Mouse (Mus musculus): ENCODE results near the gene Khdc4. TPM values are rescaled to one million over a fixed set of nuclear protein-coding genes. Genes with fewer than 3 reads are reported as not detected.

Gene Khdc4
- total RNA-seq, 2 experiments from 2014 or later = 54.0 to 57.1 TPM

- intact Hi-C loops (cut with DNase I) = no loop called here
- DNase-seq (ENCODE audit: low spot score in 2 of 2) = no peak
These were observed 31.9 kb upstream of the Khdc4 start for GRCm38 (mm10) chr3:88653516-88654370.

GRCm38 (mm10) chr3:88654621-88655020 lies 31.0 kb upstream of the Khdc4 start:
- no peak for DNase-seq (ENCODE audit: low spot score in 2 of 2)
- intact Hi-C loops (cut with DNase I) = no loop called here

DNA sequence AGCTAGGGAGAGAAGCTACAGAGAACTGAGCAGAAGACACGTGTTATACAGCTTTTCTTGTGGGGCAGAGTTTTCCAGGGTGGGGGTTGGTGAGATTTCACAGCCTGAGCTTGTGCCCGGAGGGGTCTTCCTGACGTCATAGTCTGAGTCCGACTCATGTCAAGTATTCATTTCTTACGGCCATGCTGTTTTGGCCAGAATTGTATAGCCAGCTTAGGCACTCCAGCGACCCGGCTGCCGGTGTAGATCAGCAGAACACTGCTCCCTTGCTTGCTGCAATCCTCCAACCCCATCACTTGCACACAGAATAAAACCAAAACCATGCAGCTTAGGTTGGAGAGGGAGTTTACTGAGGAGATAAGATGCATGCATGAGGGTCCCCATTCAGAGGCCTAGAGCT lies 30.0 kb upstream of the Khdc4 start:
- no peak for DNase-seq (ENCODE audit: low spot score in 2 of 2)
- intact Hi-C loops (cut with DNase I) = no loop called here

GRCm38 (mm10) chr3:88658441-88659127 lies 27.0 kb upstream of the Khdc4 start:
- DNase-seq (ENCODE audit: low spot score in 2 of 2) = no peak
- intact Hi-C loops (cut with DNase I) = no loop called here

- DNase-seq (ENCODE audit: low spot score in 2 of 2) = no peak
- intact Hi-C loops (cut with DNase I) = no loop called here
These were observed 25.8 kb upstream of the Khdc4 start for GRCm38 (mm10) chr3:88659798-88660197.

GRCm38 (mm10) chr3:88664095-88664494 lies 21.5 kb upstream of the Khdc4 start:
- DNase-seq (ENCODE audit: low spot score in 2 of 2) = no peak
- intact Hi-C loops (cut with DNase I) = no loop called here

DNA sequence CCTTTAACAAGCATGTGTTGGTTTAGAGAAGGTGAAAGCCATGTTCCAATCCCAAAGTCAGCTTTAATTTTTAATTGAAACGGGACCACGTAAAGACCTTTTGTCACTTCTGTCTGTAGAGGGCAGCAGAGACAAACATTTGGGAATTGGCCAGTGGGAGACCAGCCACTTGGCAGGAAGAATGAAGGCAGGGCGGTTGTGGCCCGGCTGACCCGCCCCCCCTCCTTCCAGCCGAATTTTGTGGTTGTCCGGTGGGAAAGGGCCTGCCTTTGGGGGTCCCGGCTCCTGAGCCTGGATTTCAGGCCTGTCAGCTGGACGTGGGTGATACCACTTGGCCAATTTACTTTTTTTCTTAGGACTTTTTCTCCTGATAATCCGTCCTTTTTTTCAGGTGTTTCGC lies 8.2 kb upstream of the Khdc4 start:
- intact Hi-C loops (cut with DNase I) = loop anchor here (5.0 kb wide), 1 partner anchor 60 kb away; no protein-coding TSS in a partner anchor
- peak; percentile 47 to 64 for DNase-seq (ENCODE audit: low spot score in 2 of 2)

GRCm38 (mm10) chr3:88683814-88684213 lies 1.8 kb upstream of the Khdc4 start:
- DNase-seq (ENCODE audit: low spot score in 2 of 2) = no peak
- intact Hi-C loops (cut with DNase I) = no loop called here

DNA sequence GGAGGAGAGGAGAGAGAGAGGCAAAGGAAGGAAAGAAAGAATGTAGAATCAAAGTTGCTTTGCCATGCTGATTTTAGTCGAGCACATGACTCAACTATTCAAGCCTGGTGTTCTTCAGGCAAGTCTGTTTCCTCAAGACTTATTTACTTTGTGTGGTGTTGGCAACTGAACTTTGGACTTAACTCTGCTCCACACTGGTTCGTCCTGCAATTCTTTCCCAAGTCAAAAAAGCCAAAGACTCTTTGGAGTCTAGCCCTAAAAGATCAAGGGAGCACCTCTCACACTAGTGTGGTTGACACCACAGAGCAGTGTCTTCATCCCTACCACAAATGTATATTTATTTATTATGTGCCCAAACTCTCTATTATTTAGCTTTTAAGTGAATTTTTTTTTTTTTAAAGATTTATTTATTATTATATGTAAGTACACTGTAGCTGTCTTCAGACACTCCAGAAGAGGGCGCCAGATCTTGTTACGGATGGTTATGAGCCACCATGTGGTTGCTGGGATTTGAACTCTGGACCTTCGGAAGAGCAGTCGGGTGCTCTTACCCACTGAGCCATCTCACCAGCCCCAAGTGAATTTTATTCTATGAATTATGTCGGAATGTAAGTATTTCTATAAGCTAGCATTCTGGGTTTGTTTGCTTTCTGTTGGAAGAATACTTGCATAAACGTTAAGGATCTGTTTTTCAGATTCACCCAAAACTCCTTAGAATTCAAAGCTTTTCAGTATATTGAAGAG lies 1.2 kb upstream of the Khdc4 start:
- no peak for DNase-seq (ENCODE audit: low spot score in 2 of 2)
- intact Hi-C loops (cut with DNase I) = no loop called here

- DNase-seq (ENCODE audit: low spot score in 2 of 2) = peak in 1 of 2 experiments; percentile 56
- intact Hi-C loops (cut with DNase I) = no loop called here
These were observed 402 bp downstream of the Khdc4 start for GRCm38 (mm10) chr3:88685958-88686451.

DNA sequence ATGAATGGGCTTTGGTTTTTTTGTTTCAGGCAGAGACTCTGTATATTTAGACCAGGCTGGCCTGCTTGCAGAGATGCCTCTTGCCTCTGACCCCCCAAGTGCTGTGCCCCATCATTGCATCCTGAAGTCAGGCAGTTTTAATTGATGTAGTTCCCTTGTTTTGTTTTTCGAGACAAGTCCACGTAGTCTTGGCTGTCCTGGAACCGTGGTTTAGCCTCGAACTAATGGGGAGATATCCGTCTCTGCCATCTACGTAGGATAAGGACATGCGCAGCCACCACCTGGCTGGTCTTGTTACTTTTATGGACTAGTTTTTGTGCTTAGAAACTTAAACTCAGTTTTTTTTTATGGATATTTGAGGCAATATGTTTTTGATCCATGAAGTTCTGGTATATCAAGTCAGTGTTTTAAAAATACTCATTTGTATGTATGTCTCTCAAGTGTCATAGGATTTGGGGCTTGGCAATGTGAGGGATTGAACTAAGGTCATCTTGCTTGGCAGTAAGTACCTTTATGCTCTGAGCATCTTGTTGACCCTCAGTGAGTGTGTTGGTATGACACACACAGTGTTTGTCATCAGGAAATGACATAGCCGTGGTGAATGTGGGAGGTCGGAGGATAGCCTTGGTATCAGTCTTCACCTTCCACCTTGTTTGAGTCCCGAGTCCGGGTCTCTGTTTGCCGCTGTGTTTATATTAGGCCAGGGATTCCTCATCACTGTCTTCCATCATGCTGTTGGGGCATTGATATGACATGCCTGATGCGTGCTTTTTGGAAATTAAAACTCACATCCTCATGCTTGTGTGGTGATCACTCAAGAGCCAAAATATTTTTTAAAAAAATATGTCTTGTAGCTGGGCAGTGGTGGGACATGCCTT lies 1.4 kb downstream of the Khdc4 start:
- intact Hi-C loops (cut with DNase I) = no loop called here

GRCm38 (mm10) chr3:88689079-88689478 lies 3.5 kb downstream of the Khdc4 start:
- no peak for DNase-seq (ENCODE audit: low spot score in 2 of 2)
- intact Hi-C loops (cut with DNase I) = no loop called here

More for the DNA sequence above, 1.4 kb downstream of the Khdc4 start:
- no peak for DNase-seq (ENCODE audit: low spot score in 2 of 2)

- intact Hi-C loops (cut with DNase I) = loop anchor here (10.0 kb wide), 1 partner anchor 349 kb away; no protein-coding TSS in a partner anchor
These were observed 9.9 kb downstream of the Khdc4 start for GRCm38 (mm10) chr3:88695545-88695944.

GRCm38 (mm10) chr3:88698051-88698450 lies 12.4 kb downstream of the Khdc4 start:
- intact Hi-C loops (cut with DNase I) = loop anchor here (10.0 kb wide), 1 partner anchor 347 kb away; no protein-coding TSS in a partner anchor
- DNase-seq (ENCODE audit: low spot score in 2 of 2) = no peak

More at GRCm38 (mm10) chr3:88695545-88695944, 9.9 kb downstream of the Khdc4 start:
- DNase-seq (ENCODE audit: low spot score in 2 of 2) = no peak

GRCm38 (mm10) chr3:88698834-88699233 lies 13.2 kb downstream of the Khdc4 start:
- no peak for DNase-seq (ENCODE audit: low spot score in 2 of 2)
- intact Hi-C loops (cut with DNase I) = loop anchor here (10.0 kb wide), 1 partner anchor 346 kb away; no protein-coding TSS in a partner anchor

GRCm38 (mm10) chr3:88700247-88700646 lies 14.6 kb downstream of the Khdc4 start:
- DNase-seq (ENCODE audit: low spot score in 2 of 2) = no peak
- intact Hi-C loops (cut with DNase I) = no loop called here

DNA sequence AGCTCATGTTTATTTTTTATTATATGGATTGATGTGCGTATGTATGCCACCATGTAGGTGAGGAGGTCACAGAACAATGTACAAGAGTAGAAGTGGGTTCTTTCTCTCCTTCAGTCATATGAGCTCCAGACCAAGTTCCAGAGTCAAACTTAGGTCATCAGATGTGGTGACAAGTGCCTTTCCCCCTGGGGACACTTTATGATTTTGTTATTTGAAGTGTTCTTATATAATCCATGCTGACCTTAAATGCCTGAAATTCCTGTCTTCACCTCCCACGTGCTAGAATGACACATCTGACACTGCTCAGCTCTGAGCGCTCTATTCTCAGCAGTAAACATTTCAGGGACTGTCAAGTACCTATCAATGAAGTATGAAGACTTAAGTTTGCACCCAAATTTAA lies 15.6 kb downstream of the Khdc4 start:
- intact Hi-C loops (cut with DNase I) = no loop called here
- no peak for DNase-seq (ENCODE audit: low spot score in 2 of 2)

DNA sequence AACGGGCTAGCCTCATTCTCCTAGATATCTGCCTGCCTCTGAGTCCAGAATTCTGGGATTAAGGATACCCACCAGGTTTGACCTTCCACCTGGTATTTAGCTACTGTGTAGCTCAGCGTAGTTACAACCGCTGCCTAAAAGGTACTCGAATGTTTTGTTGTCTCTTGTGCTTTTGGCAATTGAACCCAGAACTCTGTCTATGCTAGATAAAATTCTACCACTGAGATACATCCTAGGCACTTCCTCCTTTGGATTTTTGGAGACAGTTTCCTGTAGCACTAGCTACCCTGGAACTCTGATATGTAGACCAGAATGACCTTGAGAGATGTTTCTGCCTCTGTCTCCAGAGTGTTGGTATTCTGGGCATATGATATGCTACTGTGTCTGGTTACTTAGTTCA lies 28.1 kb downstream of the Khdc4 start:
- no peak for DNase-seq (ENCODE audit: low spot score in 2 of 2)
- intact Hi-C loops (cut with DNase I) = no loop called here

GRCm38 (mm10) chr3:88714725-88715124 lies 29.1 kb downstream of the Khdc4 start:
- DNase-seq (ENCODE audit: low spot score in 2 of 2) = no peak
- intact Hi-C loops (cut with DNase I) = no loop called here

Measured in left cerebral cortex, postnatal 25 days (tissue).